Mouse (Mus musculus) hindbrain, embryonic 14.5 days (tissue): Measurements from ENCODE around the gene Ism2. TPM values are rescaled to one million over a fixed set of nuclear protein-coding genes. Genes with fewer than 3 reads are reported as not detected.

Experiments
- ATAC-seq: fragments of 200-750 bp; cut with Nextera tagmentation; 2 replicates; pipeline ENCODE4 v1.8.0; 2017; ENCODE audit warnings: moderate number of reproducible peaks, mild to moderate bottlenecking, moderate TSS enrichment, moderate library complexity; ENCODE audit not compliant: low FRiP score
- DNase-seq: peaks from one replicate; pipeline ENCODE4 v3.0.0-alpha.2; 2015; ENCODE audit warnings: low spot score
- H3K27ac ChIP-seq: fragments of 300-500 bp; sonication (generic); 2 replicates; pipeline ENCODE4 v1.5.1; 2014; ENCODE audit warnings: mild to moderate bottlenecking, moderate library complexity
- H3K27me3 ChIP-seq: fragments of 300-500 bp; sonication (generic); 2 replicates; pipeline ENCODE4 v1.6.1; 2014; ENCODE audit warnings: mild to moderate bottlenecking, low read length, mixed read lengths; ENCODE audit not compliant: control insufficient read depth, insufficient read depth
- H3K36me3 ChIP-seq: fragments of 300-500 bp; sonication (generic); replicated peaks from 2 replicates; pipeline ENCODE4 v1.6.1; 2014; ENCODE audit not compliant: control insufficient read depth, insufficient read depth
- H3K4me1 ChIP-seq: fragments of 300-500 bp; sonication (generic); replicated peaks from 2 replicates; pipeline ENCODE4 v1.6.1; 2014; ENCODE audit warnings: antibody characterized with exemption, low read length, mixed read lengths; ENCODE audit not compliant: control insufficient read depth, insufficient read depth
- H3K4me2 ChIP-seq: fragments of 300-500 bp; sonication (generic); replicated peaks from 2 replicates; pipeline ENCODE4 v1.6.1; 2014; ENCODE audit warnings: mild to moderate bottlenecking, moderate library complexity
- H3K4me3 ChIP-seq: fragments of 300-500 bp; sonication (generic); replicated peaks from 2 replicates; pipeline ENCODE4 v1.5.1; 2014; ENCODE audit warnings: mild to moderate bottlenecking, low read length
- H3K9ac ChIP-seq: fragments of 300-500 bp; sonication (generic); 2 replicates; pipeline ENCODE4 v1.6.1; 2014
- H3K9me3 ChIP-seq: fragments of 300-500 bp; sonication (generic); 2 replicates; pipeline ENCODE4 v1.6.1; 2016; ENCODE audit warnings: low read length; ENCODE audit not compliant: control insufficient read depth
- WGBS: fragments of 180-500 bp; shearing (Covaris S2); extraction: QIAGEN DNeasy Blood & Tissue Kit; methylation state at CpG from one replicate; pipeline ENCODE4 v1.1.7; 2014; 5-methylcytosine and 5-hydroxymethylcytosine counted together
- polyA plus RNA-seq: library from polyadenylated mRNA; unstranded; fragments of >200 nt; fragmentation: Nextera tagmentation; extraction: Ambion mirVana; gene quantifications from 2 replicates; pipeline ENCODE4 v1.2.1, GENCODE M21; 2014

Gene Ism2
- polyA plus RNA-seq, 1 experiment from 2014 or later = 0.86 TPM

DNA sequence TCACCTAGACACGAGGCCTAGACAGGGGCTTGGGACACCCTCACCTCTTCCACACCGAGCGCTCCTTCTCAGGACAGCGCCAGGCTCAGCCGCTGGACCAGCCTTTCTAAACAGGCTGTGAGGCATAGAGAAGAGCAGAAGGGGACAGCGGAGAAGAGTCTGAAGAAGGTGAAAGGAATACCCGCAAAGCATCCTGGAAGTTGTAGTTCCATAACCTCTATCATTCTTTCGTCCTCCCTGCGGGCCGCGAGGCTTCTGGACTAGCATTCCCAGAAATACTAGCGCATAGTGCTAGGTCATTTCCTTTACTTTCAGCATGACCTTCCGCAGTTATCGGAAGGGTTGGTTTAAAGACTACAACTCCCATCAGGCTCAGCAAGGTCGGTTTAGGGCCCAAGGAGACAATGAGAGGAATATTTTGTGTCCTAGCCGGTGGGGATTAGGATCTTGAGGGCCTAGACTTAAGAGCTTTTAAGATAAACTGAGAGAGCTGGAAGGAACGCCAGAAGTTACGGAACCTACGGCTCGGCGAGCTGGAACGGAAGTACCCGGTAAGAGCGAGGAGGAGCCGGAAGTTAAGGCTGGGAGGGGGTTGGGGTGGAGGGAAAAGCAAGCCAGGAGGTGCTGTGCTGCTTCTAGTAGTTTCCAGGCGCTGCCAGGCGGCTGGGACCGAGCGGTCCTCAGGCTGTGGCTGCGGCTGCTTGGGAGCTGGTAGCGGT lies 33.2 kb downstream of the Ism2 start, which contains the start of the genes Vipas39 and Ahsa1:
Vipas39 (minus strand) TSS at position 149 of the 719 bp plus-strand sequence.
Ahsa1 (plus strand) TSS at position 372 of the 719 bp plus-strand sequence.
- ATAC-seq = peak; percentile 98

DNA sequence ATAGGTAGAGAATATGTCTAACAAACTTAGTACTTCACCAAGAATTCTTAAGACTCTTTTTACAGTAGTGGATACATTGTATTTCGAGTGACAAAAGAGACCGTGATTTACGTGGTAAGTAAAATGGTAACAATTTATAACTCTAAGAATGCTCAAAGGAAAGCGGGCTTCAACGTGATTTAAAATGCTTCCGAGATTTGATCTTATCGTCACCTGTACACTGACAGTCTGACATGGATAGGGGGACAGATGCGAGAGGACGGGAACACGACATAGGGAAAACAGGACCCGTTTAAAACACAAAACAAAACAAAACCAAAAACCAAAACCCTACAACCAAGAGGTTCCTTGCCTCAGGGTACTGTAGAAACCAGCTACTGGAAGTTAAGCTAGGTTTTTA lies 34.1 kb downstream of the Ism2 start:
- H3K9ac ChIP-seq = peak overlapping the region; percentile 82
- peak overlapping the region; percentile 72 for H3K4me3 ChIP-seq
- peak overlapping the region; percentile 79 for H3K27ac ChIP-seq
- no peaks in the 10 kb centered on the region for H3K9me3 ChIP-seq
- ATAC-seq (no peak), DNase-seq (no peak)
- H3K4me1 ChIP-seq = peaks cover 23% of the 10 kb centered on the region
- WGBS = 26% methylated on average over 11 of the region's 11 CpGs
- H3K27me3 ChIP-seq = no peaks in the 10 kb centered on the region
- peaks cover 48% of the 10 kb centered on the region for H3K36me3 ChIP-seq
- peak overlapping the region; percentile 69 for H3K4me2 ChIP-seq

More for the DNA sequence above, 33.2 kb downstream of the Ism2 start, which contains the start of the genes Vipas39 and Ahsa1:
- peak within 1 kb of the TSS; percentile 82 for H3K9ac ChIP-seq
- peak; percentile 94 for DNase-seq
- H3K4me1 ChIP-seq = peaks cover 23% of the 10 kb centered on the region
- no peaks in the 10 kb centered on the region for H3K27me3 ChIP-seq
- peak within 1 kb of the TSS; percentile 79 for H3K27ac ChIP-seq
- peak within 1 kb of the TSS; percentile 78 for H3K4me2 ChIP-seq
- H3K9me3 ChIP-seq = no peaks in the 10 kb centered on the region
- peak within 1 kb of the TSS; percentile 72 for H3K4me3 ChIP-seq
- peaks cover 49% of the 10 kb centered on the region for H3K36me3 ChIP-seq
- under 1% methylated on average over 31 of the region's 31 CpGs for WGBS

DNA sequence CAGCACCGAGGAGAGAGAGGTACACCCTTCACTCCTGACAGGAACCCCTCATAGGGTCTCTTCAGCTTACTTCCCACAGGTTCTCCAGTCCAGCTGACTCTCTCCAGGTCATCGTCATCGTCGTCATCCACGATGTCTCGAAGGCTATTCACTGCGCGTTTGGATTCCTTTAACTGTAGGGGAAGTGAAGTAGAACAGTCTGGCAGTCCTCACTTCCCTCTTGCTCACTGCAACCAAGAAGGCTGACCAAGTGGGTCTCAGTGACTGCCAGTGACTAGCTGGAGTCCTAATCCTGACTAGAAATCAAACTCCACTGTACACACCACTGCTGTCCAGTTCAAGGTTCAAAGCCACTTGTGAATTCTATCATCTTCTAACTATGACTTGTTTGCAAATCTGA lies 38.9 kb downstream of the Ism2 start:
- DNase-seq (no peak), ATAC-seq (no peak)
- H3K27me3 ChIP-seq = no peaks in the 10 kb centered on the region
- H3K36me3 ChIP-seq = peaks cover 79% of the 10 kb centered on the region
- H3K4me3 ChIP-seq = no peak overlapping the region
- H3K4me2 ChIP-seq = no peak overlapping the region
- H3K27ac ChIP-seq = no peak overlapping the region
- 97% methylated on average over 8 of the region's 8 CpGs for WGBS
- no peaks in the 10 kb centered on the region for H3K9me3 ChIP-seq
- H3K4me1 ChIP-seq = 0 out of 2 replicates have a peak, but pooled peaks cover 10% of the 10 kb centered on the region
- no peak overlapping the region for H3K9ac ChIP-seq

DNA sequence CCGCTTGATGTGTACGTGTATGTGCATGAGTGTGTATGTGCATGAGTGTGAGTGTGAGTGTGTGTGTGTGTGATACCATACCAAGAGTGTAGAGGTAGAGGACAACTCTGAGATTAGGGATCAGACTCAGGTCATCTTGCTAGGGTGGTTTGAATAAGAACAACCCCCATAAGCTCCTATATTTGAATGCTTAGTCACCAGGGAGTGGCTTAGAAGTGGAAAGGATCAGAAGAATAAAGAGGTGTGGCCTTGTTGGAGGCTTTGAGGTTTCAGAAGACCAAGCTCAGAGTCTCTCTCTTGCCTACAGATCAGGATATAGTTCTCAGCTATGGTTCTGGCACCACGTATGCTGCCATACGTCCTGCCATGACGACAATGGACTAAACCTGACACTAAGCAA lies 42.9 kb downstream of the Ism2 start:
- H3K9ac ChIP-seq = no peak overlapping the region
- ATAC-seq = no peak
- no peak overlapping the region for H3K4me3 ChIP-seq
- H3K9me3 ChIP-seq = no peaks in the 10 kb centered on the region
- no peak overlapping the region for H3K4me2 ChIP-seq
- H3K27ac ChIP-seq = no peak overlapping the region
- peaks cover 91% of the 10 kb centered on the region for H3K36me3 ChIP-seq
- WGBS = 97% methylated on average over 5 of the region's 5 CpGs
- H3K27me3 ChIP-seq = no peaks in the 10 kb centered on the region
- DNase-seq = no peak
- H3K4me1 ChIP-seq = no peaks in the 10 kb centered on the region

DNA sequence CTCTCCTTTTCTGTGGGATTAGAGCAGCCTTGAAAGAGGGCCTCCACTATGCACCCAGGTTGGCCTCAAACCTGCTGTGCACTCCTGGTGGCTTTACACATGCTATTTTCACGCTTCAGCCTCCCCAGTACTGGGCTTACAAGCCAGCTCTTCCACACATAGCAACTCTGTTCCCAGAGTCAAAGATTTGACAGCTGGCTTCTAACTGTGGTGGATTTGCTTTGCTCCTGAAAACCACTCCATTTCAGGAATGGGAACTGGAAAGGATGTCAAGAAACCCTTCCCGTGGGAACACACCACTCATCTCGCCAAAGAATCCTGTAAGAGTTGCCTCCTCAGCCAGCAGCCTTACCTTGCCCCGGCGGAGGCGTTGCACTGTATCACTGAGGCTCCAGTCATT lies 45.6 kb downstream of the Ism2 start:
- H3K36me3 ChIP-seq = peaks cover 93% of the 10 kb centered on the region
- no peak overlapping the region for H3K9ac ChIP-seq
- no peak overlapping the region for H3K4me2 ChIP-seq
- ATAC-seq = no peak
- no peak overlapping the region for H3K27ac ChIP-seq
- H3K4me1 ChIP-seq = no peaks in the 10 kb centered on the region
- H3K9me3 ChIP-seq = no peaks in the 10 kb centered on the region
- DNase-seq = no peak
- H3K4me3 ChIP-seq = no peak overlapping the region
- no peaks in the 10 kb centered on the region for H3K27me3 ChIP-seq
- WGBS = 94% methylated on average over 6 of the region's 6 CpGs

DNA sequence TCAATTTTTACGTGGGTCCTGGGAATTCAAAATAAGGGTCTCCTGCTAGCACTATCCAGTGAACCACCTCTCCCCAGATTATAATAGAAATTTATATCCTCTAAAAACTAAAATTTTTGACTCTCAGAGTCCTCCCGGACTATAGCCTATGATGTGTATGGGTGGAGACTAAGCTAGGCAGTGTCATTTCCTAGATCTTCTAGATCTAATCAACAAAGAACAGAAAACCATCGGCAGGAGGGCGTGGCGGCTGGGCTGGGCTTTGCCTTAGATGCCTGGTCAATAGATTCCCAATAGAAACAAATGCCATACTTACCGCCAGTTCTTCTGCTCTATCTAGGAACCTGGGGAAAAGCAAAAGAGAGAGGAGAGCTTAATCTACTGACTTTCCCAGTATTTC lies 49.3 kb downstream of the Ism2 start:
- 97% methylated on average over 6 of the region's 6 CpGs for WGBS
- no peak for ATAC-seq
- peaks cover 88% of the 10 kb centered on the region for H3K36me3 ChIP-seq

DNA sequence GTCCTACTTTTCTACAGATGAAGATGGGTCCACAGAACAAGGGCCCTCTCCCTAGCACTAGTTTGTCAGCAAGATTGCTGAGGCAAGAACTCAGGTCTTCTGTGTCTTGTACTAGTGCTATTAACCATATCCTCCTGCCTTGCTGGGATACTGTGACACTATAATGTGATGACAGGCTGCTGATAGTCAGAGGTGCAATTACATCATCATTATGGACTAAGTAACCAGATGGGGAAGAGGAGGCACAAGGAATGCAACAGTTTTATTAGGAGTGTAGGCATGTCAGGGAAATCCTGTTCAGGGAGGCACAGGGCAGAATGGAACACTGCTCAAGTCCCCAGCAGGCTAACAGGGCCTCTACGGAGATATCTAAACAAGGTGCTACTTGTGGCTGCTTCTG lies 60.9 kb downstream of the Ism2 start, which contains the start of gene Noxred1:
Noxred1 (minus strand) TSS at position 101 of the 400 bp plus-strand sequence.
- H3K4me2 ChIP-seq = no peak within 1 kb of the TSS
- H3K4me3 ChIP-seq = no peak within 1 kb of the TSS
- H3K9ac ChIP-seq = no peak within 1 kb of the TSS
- DNase-seq (no peak), ATAC-seq (no peak)
- peaks cover 58% of the 10 kb centered on the region for H3K36me3 ChIP-seq
- 96% methylated on average over 1 of the region's 1 CpGs for WGBS
- H3K4me1 ChIP-seq = no peaks in the 10 kb centered on the region
- H3K27ac ChIP-seq = no peak within 1 kb of the TSS
- H3K9me3 ChIP-seq = no peaks in the 10 kb centered on the region
- no peaks in the 10 kb centered on the region for H3K27me3 ChIP-seq

More for the DNA sequence above, 49.3 kb downstream of the Ism2 start:
- no peak overlapping the region for H3K27ac ChIP-seq
- H3K4me1 ChIP-seq = no peaks in the 10 kb centered on the region
- H3K4me2 ChIP-seq = no peak overlapping the region
- DNase-seq = no peak
- H3K27me3 ChIP-seq = no peaks in the 10 kb centered on the region
- no peaks in the 10 kb centered on the region for H3K9me3 ChIP-seq
- no peak overlapping the region for H3K9ac ChIP-seq
- no peak overlapping the region for H3K4me3 ChIP-seq

DNA sequence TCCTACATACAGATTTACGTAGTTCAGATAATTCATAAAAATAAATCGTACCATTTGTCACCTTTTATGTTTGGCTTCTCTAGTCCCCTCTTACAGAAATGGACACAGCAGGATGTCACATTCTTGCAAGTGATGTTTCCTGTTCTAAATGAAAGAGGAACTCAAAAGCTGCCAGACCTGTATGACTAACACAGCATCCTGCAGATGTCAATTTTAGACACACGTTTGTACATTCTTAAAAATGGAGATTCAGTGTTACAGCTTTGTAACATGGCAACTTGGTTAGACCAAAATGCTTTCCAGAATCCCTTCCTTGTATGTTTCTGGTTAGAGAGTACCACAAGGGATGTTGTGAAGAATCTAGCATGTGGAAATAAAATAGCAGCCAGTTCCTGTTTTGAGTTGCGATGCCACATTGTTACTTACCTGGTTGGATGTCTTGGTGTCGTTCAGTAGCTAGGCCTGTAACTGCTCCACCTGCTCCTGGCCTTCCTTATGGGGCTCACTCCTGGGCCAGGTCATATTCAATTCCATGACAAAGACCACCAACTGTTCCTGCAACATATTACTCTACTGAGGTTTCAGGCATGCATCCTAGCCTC lies 62.5 kb downstream of the Ism2 start:
- ATAC-seq = no peak
- no peaks in the 10 kb centered on the region for H3K4me1 ChIP-seq
- no peak overlapping the region for H3K4me2 ChIP-seq
- no peak overlapping the region for H3K27ac ChIP-seq
- H3K9me3 ChIP-seq = no peaks in the 10 kb centered on the region
- DNase-seq = no peak
- H3K9ac ChIP-seq = no peak overlapping the region
- no peaks in the 10 kb centered on the region for H3K27me3 ChIP-seq
- WGBS = 88% methylated on average over 5 of the region's 5 CpGs
- peaks cover 43% of the 10 kb centered on the region for H3K36me3 ChIP-seq
- no peak overlapping the region for H3K4me3 ChIP-seq

DNA sequence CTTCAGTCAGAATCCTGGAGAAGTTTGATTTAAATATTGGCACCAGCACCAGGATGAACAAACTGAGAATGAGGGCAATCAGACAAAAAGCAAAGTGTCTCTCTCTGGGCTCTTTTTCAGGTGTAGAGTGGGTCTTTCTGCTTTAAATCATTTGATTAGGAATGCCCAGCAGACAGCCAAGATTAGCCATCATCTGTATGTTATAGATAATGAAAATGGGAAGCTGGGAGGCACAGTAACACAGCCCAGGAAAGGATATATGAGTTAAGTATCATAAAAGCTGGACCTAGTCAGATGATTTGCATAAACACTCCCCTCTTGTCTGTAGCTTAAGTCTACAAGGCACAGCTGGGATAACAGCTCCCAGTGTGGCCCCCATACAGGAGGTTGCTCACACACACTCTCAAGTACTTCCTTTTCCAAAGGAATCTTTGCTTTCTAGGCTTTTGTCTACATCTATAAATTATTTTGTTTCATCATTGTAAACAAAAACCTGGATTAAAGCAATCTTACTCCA lies 69.1 kb downstream of the Ism2 start:
- ATAC-seq = no peak
- Histone ChIP-seq H3K27ac (no peak overlapping the region), H3K36me3 (no peaks in the 10 kb centered on the region), H3K9me3 (no peaks in the 10 kb centered on the region), H3K4me1 (no peaks in the 10 kb centered on the region), H3K4me3 (no peak overlapping the region), H3K4me2 (no peak overlapping the region), H3K27me3 (no peaks in the 10 kb centered on the region), H3K9ac (no peak overlapping the region)
- DNase-seq = no peak
